Mouse (Mus musculus): ENCODE measurements around the gene Srd5a1.

DNA sequence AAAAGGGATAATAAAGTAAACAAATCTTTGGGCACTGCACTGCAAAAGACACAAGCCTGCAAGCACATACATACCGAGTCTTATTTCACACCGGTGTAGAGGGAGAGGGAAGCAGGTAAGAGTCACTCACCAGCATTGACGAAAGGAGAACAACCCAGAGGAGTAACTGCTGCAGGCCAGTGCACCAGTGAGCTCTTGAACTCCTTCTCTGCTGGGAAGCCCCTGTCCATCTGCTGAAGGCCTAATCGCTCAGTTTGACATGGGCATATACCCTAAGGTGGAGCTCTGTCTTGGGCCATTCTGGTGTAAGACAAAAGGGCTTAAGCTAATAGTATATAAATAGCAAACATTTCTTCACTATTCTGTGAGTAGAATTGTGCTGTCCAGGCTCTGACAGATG, 28.9 kb upstream of the Srd5a1 start:
- TF ChIP-seq CTCF (IDR thresholded peaks at IDR 0.05; ENCODE audit: extremely low read depth, insufficient read length, insufficient replicate concordance, low read depth, low read length) (no peak), POLR2A (IDR thresholded peaks at IDR 0.05; ENCODE audit: low read depth, low read length) (no peak)

Data from small intestine, adult 2 months (tissue).